Mouse (Mus musculus): Measurements from ENCODE around the gene Tor2a.

Tor2a gene

GRCm38 (mm10) chr2:32757056-32757845 lies at the start of gene Tor2a:
TSS of gene Tor2a (plus strand) at chr2:32757234.
- DNase-seq, result peak; percentile 98

- DNase-seq, result no peak
These were observed 48.4 kb upstream of the Tor2a start for GRCm38 (mm10) chr2:32708643-32709042.

- no peak for DNase-seq
These were observed 47.4 kb upstream of the Tor2a start for GRCm38 (mm10) chr2:32709521-32710137.

GRCm38 (mm10) chr2:32710425-32710824 lies 46.6 kb upstream of the Tor2a start:
- DNase-seq, result no peak

DNA sequence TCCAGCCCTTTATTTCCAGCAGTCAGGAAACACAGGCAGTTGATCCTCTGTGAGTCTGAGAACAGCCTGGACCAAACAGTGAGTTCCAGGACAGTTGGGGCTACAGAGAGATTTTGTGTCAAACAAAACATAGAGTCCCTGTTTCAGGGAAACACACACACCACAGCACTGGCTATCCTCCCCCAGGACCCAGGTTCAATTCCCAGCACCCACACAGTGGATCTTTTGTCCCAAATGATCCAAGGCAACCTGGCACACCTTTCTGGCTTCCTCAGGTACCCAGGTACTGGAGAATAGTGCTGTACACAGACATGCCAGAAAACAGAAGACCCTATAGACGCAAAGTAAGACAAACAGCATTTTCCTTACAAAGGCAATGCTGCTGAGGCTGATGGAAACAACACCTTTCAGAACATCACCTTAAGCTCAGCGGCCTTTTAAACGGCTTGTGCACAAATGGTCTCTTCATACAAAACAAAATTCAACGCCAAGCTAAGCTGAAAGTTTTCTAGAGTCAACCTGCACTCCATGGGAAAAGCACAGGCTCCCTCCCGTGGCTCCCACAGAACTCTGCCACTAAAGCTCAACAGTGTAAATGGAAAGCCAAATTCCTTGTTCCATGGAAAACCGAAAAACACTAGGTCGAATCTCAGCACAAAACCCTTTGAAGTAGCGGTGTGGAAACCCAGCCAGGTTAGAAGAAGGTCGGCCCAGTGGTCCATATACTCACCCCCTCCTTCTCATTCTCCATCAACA lies 45.6 kb upstream of the Tor2a start:
- DNase-seq, result no peak

DNA sequence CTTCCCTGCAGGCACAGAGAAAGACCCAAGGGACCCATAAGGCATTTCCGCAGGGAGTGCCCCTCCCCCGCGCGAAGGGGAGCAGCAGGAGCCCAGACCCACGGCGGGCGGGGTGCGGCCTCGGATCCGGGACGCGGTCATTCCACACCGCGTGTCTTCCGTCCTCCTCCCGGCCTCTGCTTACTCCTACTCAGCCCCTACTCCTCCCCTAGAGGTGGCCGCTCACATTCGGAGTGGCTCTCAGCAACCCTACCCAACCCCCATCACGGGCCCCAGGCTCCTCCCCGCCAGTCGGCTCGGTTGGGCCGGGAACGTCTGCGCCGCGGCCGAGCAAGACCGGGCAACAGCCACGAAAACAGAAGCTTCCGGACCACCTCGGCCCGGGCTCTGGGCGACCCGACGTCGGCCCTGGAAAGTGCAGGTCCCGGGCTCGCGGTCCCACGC lies 44.9 kb upstream of the Tor2a start:
- peak; percentile 74 for DNase-seq

GRCm38 (mm10) chr2:32712586-32712933 lies 44.5 kb upstream of the Tor2a start:
- DNase-seq, result peak; percentile 95

DNA sequence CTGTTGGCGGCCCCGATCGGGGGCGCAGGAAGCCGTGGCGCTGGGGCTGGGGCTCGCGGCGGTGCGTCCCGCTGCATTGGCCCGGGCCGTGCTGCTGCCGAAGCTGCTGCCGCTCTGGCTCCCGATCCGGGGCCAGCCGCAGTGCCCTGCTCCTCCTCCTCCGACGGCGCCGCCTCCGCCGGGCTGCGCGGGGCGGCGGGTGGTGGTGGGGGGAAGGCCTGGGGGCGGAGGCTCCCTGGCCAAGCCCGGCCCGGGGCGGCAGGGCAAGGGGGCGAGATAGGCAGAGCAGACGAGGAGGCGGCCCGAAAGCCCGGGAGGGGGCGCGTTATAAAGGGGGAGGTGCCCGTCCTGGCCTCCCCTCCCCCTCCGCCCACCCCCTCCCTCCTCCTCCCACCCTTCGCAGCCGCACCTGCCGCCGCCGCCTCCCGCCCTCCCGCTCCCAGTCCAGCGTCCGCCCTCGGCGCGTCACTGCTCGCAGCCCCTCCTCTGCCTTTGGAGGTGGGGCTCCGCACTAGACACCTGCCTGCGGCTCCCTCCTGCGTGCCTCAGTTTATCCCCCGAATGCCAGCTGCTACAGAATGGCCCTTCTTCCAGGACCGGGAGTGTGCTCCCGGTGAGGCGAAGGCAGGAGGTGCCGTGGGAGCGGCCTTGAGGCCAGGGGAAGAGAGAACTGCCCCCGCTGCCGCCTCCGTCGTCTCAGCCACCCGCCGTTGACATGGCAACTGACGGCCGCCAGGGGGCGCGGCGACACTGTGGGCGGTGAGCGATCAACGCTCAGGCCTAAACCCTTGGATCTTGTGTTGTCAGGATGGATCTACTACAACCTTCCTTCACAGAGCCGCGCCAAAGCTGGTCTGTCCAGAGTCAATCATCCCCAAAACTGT lies 43.9 kb upstream of the Tor2a start, which contains the start of gene Cdk9:
TSS of gene Cdk9 (minus strand) at position 143 of the 884 bp plus-strand sequence.
- peak; percentile 96 for DNase-seq

- DNase-seq, result peak; percentile 74
These were observed 42.7 kb upstream of the Tor2a start for GRCm38 (mm10) chr2:32714117-32714986.

DNA sequence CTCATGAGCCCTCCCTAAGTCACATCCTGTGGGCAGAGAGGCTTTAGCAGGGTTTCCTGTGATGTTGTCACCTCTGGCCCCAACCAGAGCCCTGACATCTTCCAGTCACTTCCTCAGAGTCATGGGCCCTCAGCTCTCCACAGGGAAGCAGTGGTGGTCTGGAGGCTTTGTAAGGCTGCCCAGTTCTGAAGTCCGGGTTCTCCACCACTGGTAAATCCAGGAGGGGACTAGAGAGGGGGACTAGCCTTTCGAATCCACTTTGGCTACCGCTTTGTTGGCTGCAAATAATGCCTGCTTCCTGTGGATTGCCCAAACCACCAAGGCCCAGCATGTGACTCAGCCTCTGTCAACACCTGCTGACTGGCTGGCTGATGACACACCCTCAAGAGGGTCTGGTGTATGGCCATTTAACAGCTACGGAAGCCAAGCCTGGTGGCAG lies 42.0 kb upstream of the Tor2a start:
- DNase-seq, result peak; percentile 55

DNA sequence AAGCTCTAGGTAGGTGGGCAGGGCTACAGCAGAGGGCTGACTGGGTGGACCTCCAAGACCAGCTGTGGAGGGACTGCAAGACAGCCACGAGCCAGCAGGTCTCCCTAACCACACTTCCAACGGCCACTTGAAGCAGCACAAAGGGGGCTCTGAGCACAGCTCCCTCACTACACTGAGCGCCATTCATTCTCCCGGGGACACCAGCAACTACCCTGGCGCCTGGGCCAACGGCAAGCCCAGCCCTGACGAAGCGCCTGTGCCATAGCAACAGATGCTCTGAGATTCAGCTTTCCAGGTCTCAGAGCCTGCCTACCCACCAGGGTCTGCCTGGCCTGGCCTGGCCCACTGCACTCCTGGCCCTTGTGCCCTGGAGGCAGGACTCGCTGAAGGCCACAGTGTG lies 38.3 kb upstream of the Tor2a start:
- no peak for DNase-seq

DNA sequence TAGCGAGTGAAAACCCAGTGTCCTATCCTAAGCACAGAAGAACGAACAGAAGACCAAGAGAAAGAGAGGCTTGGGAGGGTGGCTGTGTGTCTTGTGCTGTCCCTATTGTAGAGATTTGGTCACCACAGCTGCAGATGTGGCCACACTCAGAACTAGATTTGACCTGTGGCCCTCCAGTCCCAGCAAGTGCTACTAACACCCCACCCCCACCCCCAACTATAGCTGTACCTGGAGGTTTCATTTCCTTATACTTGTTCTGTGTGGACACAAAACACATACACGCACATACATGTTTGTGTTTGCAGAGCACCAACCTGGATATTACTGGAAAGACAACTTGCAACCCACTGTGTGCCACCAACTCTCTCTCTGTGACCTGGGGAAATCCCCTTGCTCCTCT lies 37.0 kb upstream of the Tor2a start:
- no peak for DNase-seq

DNA sequence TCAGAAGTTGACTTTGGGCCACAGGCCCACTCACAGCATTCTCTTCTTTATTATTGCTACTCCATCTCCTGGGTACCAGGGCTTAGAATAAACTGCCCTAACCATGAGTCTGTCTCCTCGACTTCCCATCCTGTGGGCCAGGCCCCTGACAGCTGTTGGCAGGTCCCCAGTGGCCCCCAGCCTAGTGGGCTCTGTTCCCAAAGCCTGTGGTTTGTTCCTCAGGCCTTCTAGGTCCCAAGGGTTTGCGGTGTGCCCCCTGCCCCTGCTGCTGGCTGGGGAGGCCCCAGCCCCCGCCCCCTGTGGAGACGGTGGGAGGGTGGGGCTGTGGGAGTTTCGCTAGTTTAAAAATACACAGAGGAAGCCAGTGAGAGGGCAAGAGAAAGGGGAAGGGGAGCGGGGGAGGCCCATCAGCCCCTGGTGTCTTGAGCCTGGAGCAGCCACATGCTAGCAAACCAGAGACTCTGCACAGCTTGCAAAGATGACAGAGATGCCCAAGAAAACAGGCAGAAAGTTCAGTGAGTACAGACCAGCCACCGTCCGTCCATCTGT lies 36.3 kb upstream of the Tor2a start, which contains the start of gene Sh2d3c:
TSS of gene Sh2d3c (plus strand) at position 375 of the 549 bp plus-strand sequence.
- no peak for DNase-seq

DNA sequence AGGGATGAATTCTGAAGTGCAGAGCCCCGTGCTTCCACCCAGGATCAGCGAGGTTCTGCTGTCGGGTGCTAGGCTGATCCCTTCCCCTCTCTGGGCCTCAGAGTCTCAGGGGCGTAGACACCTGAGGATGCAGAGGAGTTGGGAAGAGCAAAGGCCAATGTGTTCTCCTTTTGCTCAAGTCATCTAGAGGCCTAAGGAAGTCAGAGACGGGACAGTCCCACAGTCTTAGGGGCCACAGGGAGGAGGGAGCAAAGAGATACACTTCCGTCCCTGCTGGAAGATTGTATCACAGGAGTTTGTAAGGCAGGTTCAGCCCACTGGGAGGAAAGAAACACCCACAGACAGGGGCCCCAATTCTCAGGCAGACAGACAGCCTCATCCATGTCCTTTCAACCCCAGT lies 35.0 kb upstream of the Tor2a start:
- no peak for DNase-seq

- DNase-seq, result no peak
These were observed 34.5 kb upstream of the Tor2a start for GRCm38 (mm10) chr2:32722581-32722980.

GRCm38 (mm10) chr2:32724149-32724548 lies 32.9 kb upstream of the Tor2a start:
- no peak for DNase-seq

GRCm38 (mm10) chr2:32724832-32725790 lies 31.9 kb upstream of the Tor2a start:
- DNase-seq, result no peak

GRCm38 (mm10) chr2:32727435-32727834 lies 29.6 kb upstream of the Tor2a start:
- DNase-seq, result peak; percentile 93

DNA sequence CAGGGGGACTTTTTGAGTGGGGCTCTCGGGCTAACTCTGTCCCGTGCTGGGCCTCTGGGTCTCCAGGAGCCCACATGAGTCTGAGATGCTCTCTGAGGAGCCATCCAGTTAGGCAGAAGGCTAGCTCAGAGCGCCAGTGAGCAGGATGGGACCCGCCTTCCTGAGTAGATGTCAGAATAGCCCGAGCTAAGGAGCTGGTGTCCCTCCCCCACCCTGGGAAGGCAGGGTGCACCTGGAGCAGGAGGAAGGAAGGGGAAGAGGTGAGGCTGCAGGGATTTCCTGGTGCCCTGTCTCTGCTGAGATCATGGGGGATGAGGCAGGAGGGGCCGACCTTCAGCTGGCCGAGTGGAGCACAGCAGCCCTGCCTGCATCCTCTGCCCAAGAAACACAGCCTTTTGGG lies 28.6 kb upstream of the Tor2a start:
- DNase-seq, result no peak

- DNase-seq, result no peak
These were observed 27.5 kb upstream of the Tor2a start for GRCm38 (mm10) chr2:32729547-32729946.

Measured in cerebellum, adult 9-10 months (tissue).